Mouse (Mus musculus) small intestine, adult 2 months (tissue): Measurements from ENCODE around the gene Sco1. TPM values are rescaled to one million over a fixed set of nuclear protein-coding genes. Genes with fewer than 3 reads are reported as not detected.
"Not testable (repeated sequence)": the region's sequence is repeated elsewhere in the genome, so short reads cannot be mapped to it uniquely, and the experiment has no call there.

Source experiments
- H3K27ac ChIP-seq: fragments of 200-500 bp; 2 replicates; pipeline ENCODE4 v1.5.1; 2012; ENCODE audit warnings: low read depth, low read length, control low read depth, inconsistent platforms; ENCODE audit not compliant: insufficient read depth
- H3K27me3 ChIP-seq: fragments of 200-500 bp; 2 replicates; pipeline ENCODE4 v1.6.1; 2012; ENCODE audit warnings: mild to moderate bottlenecking, moderate library complexity, low read length, inconsistent platforms; ENCODE audit not compliant: control insufficient read depth, insufficient read depth
- H3K36me3 ChIP-seq: fragments of 200-500 bp; 2 replicates; pipeline ENCODE4 v1.6.1; 2012; ENCODE audit warnings: mild to moderate bottlenecking, low read length, control low read depth, inconsistent platforms; ENCODE audit not compliant: control insufficient read depth, insufficient read depth
- H3K4me1 ChIP-seq: fragments of 200-500 bp; 2 replicates; pipeline ENCODE4 v1.6.1; 2012; ENCODE audit warnings: low read length, inconsistent platforms, mixed read lengths; ENCODE audit not compliant: control insufficient read depth, insufficient read depth, insufficient read length
- H3K4me3 ChIP-seq: fragments of 200-500 bp; 2 replicates; pipeline ENCODE4 v1.5.1; 2012; ENCODE audit warnings: low read depth, mild to moderate bottlenecking, control low read depth, inconsistent platforms, low read length, moderate library complexity
- CTCF ChIP-seq: fragments of 200-500 bp; IDR thresholded peaks from 2 replicates; pipeline ENCODE4 v1.5.1; 2012; ENCODE audit warnings: low read depth, mild to moderate bottlenecking, control low read depth, inconsistent platforms, low read length, moderate library complexity, mixed read lengths; ENCODE audit not compliant: insufficient replicate concordance, insufficient read length; ENCODE audit errors: extremely low read depth
- POLR2A ChIP-seq: fragments of 200-500 bp; IDR thresholded peaks from 2 replicates; pipeline ENCODE4 v1.6.1; 2012; ENCODE audit warnings: low read depth, mild to moderate bottlenecking, control low read depth, inconsistent platforms, low read length, moderate library complexity
- WGBS: fragments of 180-500 bp; shearing (Covaris S2); methylation state at CpG from one replicate; pipeline ENCODE4 v1.1.7; 2018; 5-methylcytosine and 5-hydroxymethylcytosine counted together
- polyA plus RNA-seq: library from polyadenylated mRNA; depleted of rRNA; stranded (reverse); fragments of >200 nt; gene quantifications from 2 replicates; pipeline ENCODE4 v1.2.3, GENCODE M21; 2012

The Sco1 gene
- polyA plus RNA-seq, 1 experiment: 10.7 TPM

DNA sequence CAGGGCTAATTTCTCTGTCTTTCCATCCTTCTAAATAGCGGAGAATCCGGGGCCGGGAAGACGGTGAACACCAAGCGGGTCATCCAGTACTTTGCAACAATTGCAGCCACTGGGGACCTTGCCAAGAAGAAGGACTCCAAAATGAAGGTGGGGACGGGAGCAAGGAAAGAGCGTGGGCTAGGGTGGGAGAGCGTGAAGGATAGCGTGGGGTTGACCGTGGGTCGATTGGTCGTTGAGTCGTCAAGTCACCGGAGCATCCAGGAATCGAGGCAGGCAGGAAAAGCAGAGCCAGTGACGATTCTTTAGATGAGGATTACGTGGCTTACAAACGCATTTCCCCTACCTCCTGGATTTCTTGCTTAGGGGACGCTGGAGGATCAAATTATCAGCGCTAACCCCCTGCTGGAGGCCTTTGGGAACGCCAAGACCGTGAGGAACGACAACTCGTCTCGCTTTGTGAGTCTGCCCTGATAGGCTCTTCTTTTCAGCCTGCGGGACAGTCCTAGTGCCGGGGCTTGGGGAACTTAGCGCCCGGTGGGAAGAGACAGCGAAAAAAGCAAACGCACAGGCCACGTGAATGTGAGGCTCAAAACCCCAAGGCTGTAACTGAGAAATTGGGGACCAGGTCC lies 31.4 kb downstream of the Sco1 start:
- H3K4me1 ChIP-seq: 0 out of 2 replicates have a peak, but pooled peaks cover 1% of the 10 kb centered on the region
- 45% methylated on average over 32 of the region's 32 CpGs for WGBS
- no peaks in the 10 kb centered on the region for H3K36me3 ChIP-seq
- H3K27ac ChIP-seq: no peak overlapping the region
- H3K4me3 ChIP-seq: no peak overlapping the region
- TF ChIP-seq POLR2A: no peak
- no peak for TF ChIP-seq CTCF
- H3K27me3 ChIP-seq: no peaks in the 10 kb centered on the region

DNA sequence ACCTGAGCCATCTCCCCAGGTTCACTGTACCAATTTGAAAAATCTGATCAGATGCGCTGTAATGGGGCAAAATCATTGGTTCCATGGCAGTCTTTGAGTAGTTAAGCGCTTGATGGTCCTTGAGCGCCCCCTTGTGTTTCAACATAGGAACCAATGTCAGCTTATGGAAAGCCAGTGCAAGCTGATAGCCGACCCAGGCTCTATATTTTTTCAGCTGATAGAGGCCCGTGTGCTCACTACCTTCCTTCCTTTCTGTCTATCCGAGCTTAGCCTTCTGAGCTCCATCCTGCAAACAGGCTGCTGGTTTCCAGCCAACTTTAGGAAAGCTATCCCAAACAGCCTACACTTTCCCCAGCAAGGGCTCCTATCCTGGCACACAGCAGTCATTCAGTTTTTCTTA lies 33.0 kb downstream of the Sco1 start:
- TF ChIP-seq POLR2A (no peak), CTCF (peak; percentile 61; the same call in 1 of the 2 replicates)
- Histone ChIP-seq H3K27me3 (no peaks in the 10 kb centered on the region), H3K4me1 (0 out of 2 replicates have a peak, but pooled peaks cover 1% of the 10 kb centered on the region), H3K36me3 (no peaks in the 10 kb centered on the region), H3K27ac (no peak overlapping the region), H3K4me3 (no peak overlapping the region)
- under 1% methylated on average over 6 of the region's 6 CpGs for WGBS

- H3K27ac ChIP-seq: no peak overlapping the region
- H3K4me1 ChIP-seq: no peaks in the 10 kb centered on the region
- H3K27me3 ChIP-seq: no peaks in the 10 kb centered on the region
- no peak for TF ChIP-seq POLR2A
- TF ChIP-seq CTCF: no peak
- H3K4me3 ChIP-seq: no peak overlapping the region
- no peaks in the 10 kb centered on the region for H3K36me3 ChIP-seq
- WGBS: 22% methylated on average over 9 of the region's 9 CpGs
Observed at GRCm38 (mm10) chr11:67086467-67087164, 34.1 kb downstream of the Sco1 start.

DNA sequence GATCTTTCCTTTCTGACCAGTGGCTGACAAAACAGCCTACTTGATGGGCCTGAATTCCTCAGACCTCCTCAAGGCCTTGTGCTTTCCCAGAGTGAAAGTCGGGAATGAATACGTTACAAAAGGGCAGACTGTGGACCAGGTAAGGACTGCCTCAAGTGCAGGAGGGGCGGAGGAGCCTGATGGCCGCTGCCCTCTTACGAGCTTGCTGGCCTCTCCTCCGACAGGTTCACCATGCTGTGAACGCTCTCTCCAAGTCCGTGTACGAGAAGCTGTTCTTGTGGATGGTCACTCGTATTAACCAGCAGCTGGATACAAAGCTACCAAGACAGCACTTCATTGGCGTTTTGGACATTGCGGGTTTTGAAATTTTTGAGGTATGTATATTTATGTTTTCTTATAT lies 34.8 kb downstream of the Sco1 start:
- no peak overlapping the region for H3K27ac ChIP-seq
- TF ChIP-seq CTCF (no peak), POLR2A (no peak)
- 81% methylated on average over 12 of the region's 12 CpGs for WGBS

GRCm38 (mm10) chr11:67092354-67092753 lies 39.9 kb downstream of the Sco1 start:
- H3K4me1 ChIP-seq, H3K36me3 ChIP-seq, H3K27me3 ChIP-seq, H3K27ac ChIP-seq, H3K4me3 ChIP-seq: not testable (repeated sequence)
- WGBS: 86% methylated on average over 12 of the region's 12 CpGs

More for the DNA sequence above, 34.8 kb downstream of the Sco1 start:
- Histone ChIP-seq H3K36me3 (no peaks in the 10 kb centered on the region), H3K27me3 (no peaks in the 10 kb centered on the region), H3K4me3 (no peak overlapping the region), H3K4me1 (no peaks in the 10 kb centered on the region)

DNA sequence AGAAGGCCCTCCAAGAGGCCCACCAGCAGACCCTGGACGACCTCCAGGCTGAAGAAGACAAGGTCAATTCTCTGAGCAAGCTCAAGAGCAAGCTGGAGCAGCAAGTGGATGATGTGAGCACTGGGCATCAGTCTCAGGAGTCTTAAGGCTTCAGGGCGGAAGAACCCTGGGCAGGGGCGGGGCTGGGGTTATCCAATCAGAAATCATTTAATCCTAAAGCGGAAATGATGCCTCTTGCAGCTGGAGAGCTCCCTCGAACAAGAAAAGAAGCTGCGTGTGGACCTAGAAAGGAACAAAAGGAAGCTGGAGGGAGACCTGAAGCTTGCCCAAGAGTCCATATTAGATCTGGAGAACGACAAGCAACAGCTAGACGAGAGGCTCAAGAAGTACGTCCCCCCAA lies 40.7 kb downstream of the Sco1 start:
- Histone ChIP-seq H3K27me3 (no peaks in the 10 kb centered on the region), H3K4me3 (no peak overlapping the region), H3K4me1 (no peaks in the 10 kb centered on the region), H3K36me3 (no peaks in the 10 kb centered on the region), H3K27ac (no peak overlapping the region)
- WGBS: 69% methylated on average over 9 of the region's 9 CpGs
- TF ChIP-seq POLR2A (no peak), CTCF (no peak)

- no peaks in the 10 kb centered on the region for H3K36me3 ChIP-seq
- TF ChIP-seq POLR2A (no peak), CTCF (no peak)
- H3K27me3 ChIP-seq: no peaks in the 10 kb centered on the region
- no peaks in the 10 kb centered on the region for H3K4me1 ChIP-seq
- no peak overlapping the region for H3K4me3 ChIP-seq
- WGBS: 95% methylated on average over 5 of the region's 5 CpGs
- no peak overlapping the region for H3K27ac ChIP-seq
Observed at GRCm38 (mm10) chr11:67093652-67094051, 41.2 kb downstream of the Sco1 start.

DNA sequence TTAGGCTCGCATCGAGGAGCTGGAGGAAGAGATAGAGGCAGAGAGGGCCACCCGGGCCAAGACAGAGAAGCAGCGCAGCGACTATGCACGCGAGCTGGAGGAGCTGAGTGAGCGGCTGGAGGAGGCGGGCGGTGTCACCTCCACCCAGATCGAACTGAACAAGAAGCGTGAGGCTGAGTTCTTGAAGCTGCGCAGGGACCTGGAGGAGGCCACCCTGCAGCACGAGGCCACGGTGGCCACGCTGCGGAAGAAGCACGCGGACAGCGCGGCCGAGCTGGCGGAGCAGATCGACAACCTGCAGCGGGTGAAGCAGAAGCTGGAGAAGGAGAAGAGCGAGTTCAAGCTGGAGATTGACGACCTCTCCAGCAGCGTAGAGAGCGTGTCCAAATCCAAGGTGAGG lies 42.0 kb downstream of the Sco1 start:
- no peak overlapping the region for H3K4me3 ChIP-seq
- no peak overlapping the region for H3K27ac ChIP-seq
- no peaks in the 10 kb centered on the region for H3K36me3 ChIP-seq
- no peaks in the 10 kb centered on the region for H3K4me1 ChIP-seq
- TF ChIP-seq POLR2A: no peak
- TF ChIP-seq CTCF: no peak
- H3K27me3 ChIP-seq: no peaks in the 10 kb centered on the region
- 64% methylated on average over 29 of the region's 29 CpGs for WGBS
